Mouse (Mus musculus) megakaryocyte, embryonic 14.5 days (primary cell): ENCODE measurements around the gene 5530401A14Rik.

Experiments
- FLI1 ChIP-seq: IDR thresholded peaks from 2 replicates; pipeline ENCODE4 v1.6.1; 2012; ENCODE audit warnings: low read length, inconsistent platforms, mixed read lengths
- GATA1 ChIP-seq: IDR thresholded peaks from 3 replicates; pipeline ENCODE4 v1.6.1; 2012; ENCODE audit warnings: mixed read lengths, low read length, inconsistent platforms, borderline replicate concordance

- TF ChIP-seq GATA1 = no peak
- no peak for TF ChIP-seq FLI1
These were observed 77.0 kb downstream of the 5530401A14Rik start for GRCm38 (mm10) chr11:81937516-81937915.
